Mouse (Mus musculus): ENCODE data around the gene Pgghg. TPM values are rescaled to one million over a fixed set of nuclear protein-coding genes. Genes with fewer than 3 reads are reported as not detected.

Gene Pgghg
- total and polyA plus RNA-seq, 3 experiments, result 3.1 to 3.3 (median 3.2) TPM

DNA sequence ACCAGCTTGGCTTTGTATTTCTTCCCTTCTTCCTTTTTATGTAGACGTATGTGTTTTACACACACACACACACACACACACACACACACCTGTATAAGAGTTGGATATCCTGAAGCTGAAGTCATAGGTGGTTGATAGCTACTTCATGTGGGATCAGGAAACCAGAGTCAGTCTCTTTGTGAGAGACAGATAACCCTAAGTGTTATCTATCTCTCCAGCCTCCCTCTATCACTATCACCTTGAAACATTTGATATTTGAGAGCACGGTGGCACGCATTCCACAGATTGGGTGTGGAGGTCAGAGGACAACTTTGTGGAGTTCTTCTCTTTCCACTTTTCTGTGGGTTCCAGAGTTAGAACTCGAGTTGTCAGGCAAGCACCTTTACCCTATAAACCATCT is 21.3 kb upstream of the Pgghg start:
- Histone ChIP-seq H3K4me2 (ENCODE audit: insufficient read depth, low read depth, poor library complexity, severe bottlenecking) (no peak overlapping the region), H3K36me3 (replicated peaks in 1 of 2; ENCODE audit: control insufficient read depth in 1 of 2, insufficient read depth in 1 of 2, low read length in 1 of 2) (no peaks in the 10 kb centered on the region), H3K79me2 (replicated peaks; ENCODE audit: control insufficient read depth, extremely low read depth, insufficient read depth, poor library complexity, severe bottlenecking) (no peaks in the 10 kb centered on the region), H3K27me3 (replicated peaks) (peaks cover 19% of the 10 kb centered on the region), H3K27ac (ENCODE audit: insufficient read depth, low read depth) (no peak overlapping the region), H3K9ac (ENCODE audit: insufficient read depth, low read depth) (no peak overlapping the region), H3K9me3 (replicated peaks; ENCODE audit: low read length) (peaks cover 2% of the 10 kb centered on the region), H3K4me1 (ENCODE audit: control insufficient read depth in 1 of 2, insufficient read depth in 2 of 2) (peaks cover 17 to 27% of the 10 kb centered on the region in 2 experiments), H3K4me3 (replicated peaks in 1 of 3; ENCODE audit: low read depth in 2 of 3, low read length in 2 of 3, poor library complexity in 1 of 3) (no peak overlapping the region)
- dilution Hi-C loops (cut with MboI; ENCODE audit: extremely low pct_ligation_motif_present, extremely low pct_unique_long_range_greater_than_20kb, low sequenced_read_pairs) (no loop called here), in situ Hi-C loops (cut with MboI; ENCODE audit: low pct_ligation_motif_present, low pct_unique_long_range_greater_than_20kb, low sequenced_read_pairs) (no loop called here)
- no peak for DNase-seq (ENCODE audit: extremely low read depth)
- TF ChIP-seq CTCF (conservative IDR thresholded peaks at IDR 0.05 in 1 of 2, IDR thresholded peaks at IDR 0.05 in 1 of 2; ENCODE audit: low read depth in 2 of 2, low read length in 2 of 2) (no peak), MAFK (IDR thresholded peaks at IDR 0.05; ENCODE audit: insufficient replicate concordance, low read length) (no peak), BHLHE40 (IDR thresholded peaks at IDR 0.05; ENCODE audit: low read depth, low read length) (no peak)

DNA sequence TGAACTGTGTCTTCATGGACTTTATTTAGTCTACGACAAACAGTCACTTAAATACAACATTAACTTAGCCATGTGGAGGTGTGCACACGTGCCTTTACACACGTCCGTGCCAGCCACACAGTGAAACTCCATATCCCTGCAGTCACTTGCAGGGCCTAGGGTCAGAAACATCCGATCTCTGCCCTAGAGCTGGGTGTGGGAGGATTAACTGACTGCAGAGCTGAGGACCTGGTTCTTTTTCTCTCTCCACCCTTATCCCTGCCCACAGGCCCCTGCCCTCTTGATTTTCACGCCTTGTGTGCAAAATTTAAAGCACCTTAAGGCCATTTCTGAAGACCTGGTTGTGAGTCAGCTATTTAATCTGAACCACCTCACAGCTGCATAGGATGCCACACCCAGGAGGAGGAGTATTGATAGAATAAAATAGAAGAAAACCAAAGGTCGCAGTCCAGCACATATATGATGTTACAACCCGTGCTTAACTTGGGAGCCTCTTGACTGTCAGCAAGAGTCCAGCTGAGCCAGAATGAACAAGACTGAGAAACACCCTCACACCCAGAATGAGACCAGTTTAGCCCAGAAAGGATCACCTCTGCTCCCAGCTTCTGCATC is 20.7 kb upstream of the Pgghg start, which contains the start of gene Nlrp6:
Gene Nlrp6 (plus strand): TSS at position 485 of the 612 bp plus-strand sequence.
- no peak within 1 kb of the TSS for H3K4me2 ChIP-seq (ENCODE audit: insufficient read depth, low read depth, poor library complexity, severe bottlenecking)
- no peaks in the 10 kb centered on the region for H3K79me2 ChIP-seq (replicated peaks; ENCODE audit: control insufficient read depth, extremely low read depth, insufficient read depth, poor library complexity, severe bottlenecking)
- dilution Hi-C loops (cut with MboI; ENCODE audit: extremely low pct_ligation_motif_present, extremely low pct_unique_long_range_greater_than_20kb, low sequenced_read_pairs) (no loop called here), in situ Hi-C loops (cut with MboI; ENCODE audit: low pct_ligation_motif_present, low pct_unique_long_range_greater_than_20kb, low sequenced_read_pairs) (no loop called here)
- TF ChIP-seq NELFE (IDR thresholded peaks at IDR 0.05; ENCODE audit: low read depth, low read length) (no peak), MAFK (IDR thresholded peaks at IDR 0.05; ENCODE audit: insufficient replicate concordance, low read length) (no peak), RAD21 (IDR thresholded peaks at IDR 0.05; ENCODE audit: low read depth, low read length) (no peak), POLR2A (IDR thresholded peaks at IDR 0.05; ENCODE audit: low read depth, low read length) (no peak)
- no peak within 1 kb of the TSS for H3K27ac ChIP-seq (ENCODE audit: insufficient read depth, low read depth)
- no peaks in the 10 kb centered on the region for H3K36me3 ChIP-seq (replicated peaks in 1 of 2; ENCODE audit: control insufficient read depth in 1 of 2, insufficient read depth in 1 of 2, low read length in 1 of 2)
- peaks cover 2% of the 10 kb centered on the region for H3K9me3 ChIP-seq (replicated peaks; ENCODE audit: low read length)
- no peak within 1 kb of the TSS for H3K4me3 ChIP-seq (replicated peaks in 1 of 3; ENCODE audit: low read depth in 2 of 3, low read length in 2 of 3, poor library complexity in 1 of 3)
- no peak for DNase-seq (ENCODE audit: extremely low read depth)
- H3K9ac ChIP-seq (ENCODE audit: insufficient read depth, low read depth), result no peak within 1 kb of the TSS
- H3K4me1 ChIP-seq (ENCODE audit: control insufficient read depth in 1 of 2, insufficient read depth in 2 of 2), result peaks cover 16 to 27% of the 10 kb centered on the region in 2 experiments
- peaks cover 19% of the 10 kb centered on the region for H3K27me3 ChIP-seq (replicated peaks)

DNA sequence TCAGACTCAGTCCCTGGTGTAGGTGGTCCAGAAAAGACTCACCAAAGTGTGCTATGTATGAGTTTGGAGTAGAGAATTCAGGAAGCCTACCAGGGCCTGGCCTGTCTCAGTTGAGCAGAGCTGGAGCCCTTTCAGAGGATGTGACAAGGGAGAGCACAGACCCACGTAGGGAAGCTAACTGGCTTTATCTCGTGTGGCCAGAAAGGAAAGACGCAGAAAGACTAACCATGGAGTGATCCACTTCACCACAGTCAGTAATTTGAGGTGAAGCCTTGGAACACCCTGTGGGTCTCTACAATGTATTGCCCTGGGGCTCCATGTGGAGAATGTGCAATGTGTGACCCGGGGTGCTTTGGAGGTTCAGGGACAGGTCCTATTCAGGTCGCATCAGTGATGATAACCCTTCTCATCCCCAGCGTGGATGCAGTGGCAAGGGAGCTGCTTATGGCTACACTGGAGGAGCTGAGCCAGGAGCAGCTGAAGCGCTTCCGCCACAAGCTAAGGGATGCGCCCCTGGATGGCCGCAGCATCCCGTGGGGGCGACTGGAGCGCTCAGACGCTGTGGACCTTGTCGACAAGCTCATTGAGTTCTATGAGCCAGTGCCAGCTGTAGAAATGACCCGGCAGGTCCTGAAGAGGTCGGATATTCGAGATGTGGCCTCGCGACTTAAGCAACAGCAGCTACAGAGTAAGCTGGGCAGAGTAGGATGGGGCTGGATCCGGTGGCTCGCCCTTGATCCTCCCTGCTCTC is 19.8 kb upstream of the Pgghg start:
- Histone ChIP-seq H3K9me3 (replicated peaks; ENCODE audit: low read length) (peaks cover 2% of the 10 kb centered on the region), H3K27ac (ENCODE audit: insufficient read depth, low read depth) (no peak overlapping the region), H3K4me1 (ENCODE audit: control insufficient read depth in 1 of 2, insufficient read depth in 2 of 2) (peaks cover 11 to 19% of the 10 kb centered on the region in 2 experiments), H3K27me3 (replicated peaks) (peaks cover 19% of the 10 kb centered on the region), H3K4me2 (ENCODE audit: insufficient read depth, low read depth, poor library complexity, severe bottlenecking) (no peak overlapping the region), H3K36me3 (replicated peaks in 1 of 2; ENCODE audit: control insufficient read depth in 1 of 2, insufficient read depth in 1 of 2, low read length in 1 of 2) (no peaks in the 10 kb centered on the region), H3K4me3 (replicated peaks in 1 of 3; ENCODE audit: low read depth in 2 of 3, low read length in 2 of 3, poor library complexity in 1 of 3) (no peak overlapping the region), H3K79me2 (replicated peaks; ENCODE audit: control insufficient read depth, extremely low read depth, insufficient read depth, poor library complexity, severe bottlenecking) (no peaks in the 10 kb centered on the region), H3K9ac (ENCODE audit: insufficient read depth, low read depth) (no peak overlapping the region)
- in situ Hi-C loops (cut with MboI; ENCODE audit: low pct_ligation_motif_present, low pct_unique_long_range_greater_than_20kb, low sequenced_read_pairs), result no loop called here
- dilution Hi-C loops (cut with MboI; ENCODE audit: extremely low pct_ligation_motif_present, extremely low pct_unique_long_range_greater_than_20kb, low sequenced_read_pairs), result no loop called here
- TF ChIP-seq EP300 (IDR thresholded peaks at IDR 0.05; ENCODE audit: low read length) (no peak), PAX5 (IDR thresholded peaks at IDR 0.05; ENCODE audit: low read length) (no peak), BHLHE40 (IDR thresholded peaks at IDR 0.05; ENCODE audit: low read depth, low read length) (no peak), SMC3 (IDR thresholded peaks at IDR 0.05; ENCODE audit: low read depth, low read length) (no peak), RCOR1 (conservative IDR thresholded peaks at IDR 0.05; ENCODE audit: low read depth, low read length) (no peak), ZMIZ1 (IDR thresholded peaks at IDR 0.05; ENCODE audit: low read depth, low read length) (no peak)
- no peak for DNase-seq (ENCODE audit: extremely low read depth)
